Mouse (Mus musculus): ENCODE results near the gene Mybpc1.
"Not testable (repeated sequence)": the region's sequence is repeated elsewhere in the genome, so short reads cannot be mapped to it uniquely, and the experiment has no call there.

Gene Mybpc1

DNA sequence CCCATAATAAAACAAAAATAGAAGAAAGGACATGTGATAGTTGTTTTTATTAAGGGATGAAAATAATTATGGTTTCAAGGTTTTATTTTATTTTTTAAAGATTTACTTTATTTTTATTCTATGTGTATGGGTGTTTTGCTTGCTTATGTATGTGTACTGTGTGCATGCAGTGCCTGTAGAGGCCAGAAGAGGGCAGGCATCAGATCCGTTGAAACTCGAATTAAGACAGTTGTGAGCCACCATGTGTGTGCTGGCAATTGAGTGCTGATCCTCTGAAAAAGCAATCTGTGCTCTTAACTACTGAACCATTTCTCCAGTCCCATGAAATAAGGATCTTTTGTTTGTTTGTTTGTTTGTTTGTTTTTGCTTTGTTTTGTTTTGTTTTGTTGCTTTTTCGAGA, 54.7 kb downstream of the Mybpc1 start:
- DNase-seq (ENCODE audit: low spot score) = no peak

GRCm38 (mm10) chr10:88547635-88548034, 57.3 kb downstream of the Mybpc1 start:
- no peak for DNase-seq (ENCODE audit: low spot score)

DNA sequence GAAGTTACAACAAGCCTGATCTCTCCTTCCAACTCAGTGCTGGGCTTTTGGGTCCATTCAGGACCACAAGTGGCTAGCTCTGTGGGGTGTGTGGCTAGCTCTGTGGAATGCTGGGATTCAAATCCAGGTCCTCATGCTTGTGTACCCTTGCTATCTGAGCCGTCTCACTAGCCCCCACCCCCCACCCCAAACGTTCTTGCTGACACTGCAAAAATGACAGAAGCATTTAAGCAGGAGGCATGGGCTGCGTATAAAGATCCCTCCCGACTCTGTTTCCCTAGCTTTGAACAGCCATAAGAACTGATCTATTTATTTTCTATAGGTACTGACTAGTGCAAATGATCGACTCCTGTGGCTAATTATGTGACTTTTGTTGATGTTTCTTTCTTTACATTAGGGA, 74.3 kb downstream of the Mybpc1 start:
- no peak for DNase-seq (ENCODE audit: low spot score)

- peak; percentile 39 for DNase-seq (ENCODE audit: low spot score)
These were observed 80.9 kb downstream of the Mybpc1 start for GRCm38 (mm10) chr10:88524016-88524415.

- DNase-seq (ENCODE audit: low spot score) = no peak
These were observed 81.7 kb downstream of the Mybpc1 start for GRCm38 (mm10) chr10:88523212-88523611.

GRCm38 (mm10) chr10:88522795-88523194, 82.2 kb downstream of the Mybpc1 start:
- no peak for DNase-seq (ENCODE audit: low spot score)

GRCm38 (mm10) chr10:88515049-88515448, 89.9 kb downstream of the Mybpc1 start:
- not testable (repeated sequence) for DNase-seq (ENCODE audit: low spot score)

DNA sequence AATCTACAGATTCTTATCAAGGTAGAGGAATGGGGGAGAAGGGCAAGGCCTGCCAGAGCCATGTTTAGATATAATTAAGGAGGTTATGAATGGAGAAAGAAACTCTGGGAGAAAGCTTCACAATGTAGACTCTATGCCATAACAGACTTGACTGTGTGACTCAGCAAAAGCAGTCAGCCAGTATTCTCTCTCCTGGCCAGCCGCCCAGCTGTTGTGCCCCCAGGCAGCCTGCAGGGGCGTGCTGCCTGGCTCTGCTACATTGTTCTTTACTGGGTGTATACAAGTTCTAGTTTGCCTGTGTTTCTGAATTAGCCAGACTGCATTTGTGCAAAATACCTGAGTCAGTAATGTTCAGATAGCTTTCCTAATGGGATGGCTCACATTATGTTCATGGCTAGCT, 90.5 kb downstream of the Mybpc1 start:
- peak; percentile 67 for DNase-seq (ENCODE audit: low spot score)

DNA sequence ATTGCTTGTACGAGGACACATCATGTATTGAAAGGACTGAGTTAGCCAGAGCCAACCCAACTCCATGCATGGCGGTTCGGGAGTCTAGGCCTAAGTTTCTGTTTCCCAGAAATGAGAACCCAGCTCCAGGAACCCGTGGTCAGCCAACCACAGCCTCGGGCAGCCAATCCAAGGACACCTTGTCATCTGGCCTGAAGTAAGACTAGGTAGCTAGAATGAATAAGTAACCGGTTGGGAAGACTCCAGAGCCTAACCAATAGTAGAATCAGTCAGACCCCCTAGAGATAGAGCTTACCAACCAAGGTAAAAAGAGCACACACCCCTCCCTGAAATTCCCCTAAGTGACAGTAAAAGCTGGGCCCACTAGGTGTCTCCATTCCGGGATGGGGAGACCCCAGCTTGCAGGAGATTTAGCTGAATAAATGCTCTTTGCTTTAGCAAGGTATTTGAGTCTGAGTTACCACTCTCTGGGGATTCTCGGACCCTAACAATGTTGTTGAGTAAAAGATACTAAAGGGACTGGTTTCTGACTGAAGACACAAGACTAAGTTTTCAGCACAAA, 91.3 kb downstream of the Mybpc1 start:
- DNase-seq (ENCODE audit: low spot score) = no peak

- no peak for DNase-seq (ENCODE audit: low spot score)
These were observed 93.6 kb downstream of the Mybpc1 start for GRCm38 (mm10) chr10:88511355-88511754.

DNA sequence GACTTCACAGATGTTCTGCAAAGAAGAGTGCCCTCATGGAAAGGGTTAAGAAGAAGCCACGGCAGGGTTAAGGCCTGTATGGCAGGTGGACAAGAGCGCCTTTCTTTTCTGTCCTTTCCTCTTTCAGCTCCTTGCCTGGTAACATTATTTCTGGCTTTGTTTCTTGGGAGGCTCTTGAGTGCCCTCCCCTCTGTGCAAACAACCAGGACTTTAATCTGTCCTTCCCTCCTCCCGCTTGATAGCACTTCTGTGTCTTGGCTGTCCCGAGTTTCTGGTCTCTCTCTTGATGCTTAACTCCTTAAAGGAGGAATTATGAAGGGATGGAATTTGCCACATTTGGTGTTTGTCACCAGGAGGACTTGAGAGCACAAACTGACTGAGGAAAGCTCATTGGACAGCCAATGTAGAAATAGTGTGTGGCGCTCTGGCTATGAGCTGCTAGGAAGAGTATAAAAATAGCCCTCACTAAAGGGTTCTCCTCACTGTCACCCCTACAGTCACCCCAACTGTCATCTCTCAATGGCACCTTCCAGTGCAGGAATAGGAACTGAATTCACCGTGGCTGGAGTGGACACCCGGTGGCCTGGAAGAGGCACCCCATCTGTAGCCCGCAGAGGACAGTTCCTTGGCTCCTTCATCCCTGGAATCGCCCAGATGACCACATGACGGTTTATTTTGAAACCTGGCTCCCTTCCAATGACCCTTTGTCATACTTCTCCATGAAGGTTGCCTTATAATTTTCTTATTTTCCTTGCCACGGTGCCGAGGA, 94.3 kb downstream of the Mybpc1 start:
- DNase-seq (ENCODE audit: low spot score) = no peak

- DNase-seq (ENCODE audit: low spot score) = no peak
These were observed 97.2 kb downstream of the Mybpc1 start for GRCm38 (mm10) chr10:88507691-88508143.

DNA sequence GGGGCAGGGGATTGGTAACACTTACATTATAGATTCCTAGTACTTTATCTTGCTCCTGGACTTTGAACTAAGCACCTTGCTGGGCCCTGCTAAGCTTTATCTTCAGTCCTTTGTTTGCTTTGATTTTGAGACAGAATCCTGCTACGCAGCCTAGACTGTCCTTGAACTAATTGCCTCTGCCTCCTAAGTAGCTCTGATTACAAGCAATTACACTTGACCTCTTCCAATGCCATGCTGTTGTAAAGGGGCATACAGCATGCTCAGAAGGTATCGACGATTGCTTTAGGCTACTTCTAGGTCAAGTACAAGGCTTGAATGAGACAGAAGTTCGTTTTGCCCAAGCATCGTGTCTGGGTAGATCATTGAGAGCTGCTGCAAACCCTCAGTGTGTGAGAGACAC, 99.7 kb downstream of the Mybpc1 start:
- no peak for DNase-seq (ENCODE audit: low spot score)

DNA sequence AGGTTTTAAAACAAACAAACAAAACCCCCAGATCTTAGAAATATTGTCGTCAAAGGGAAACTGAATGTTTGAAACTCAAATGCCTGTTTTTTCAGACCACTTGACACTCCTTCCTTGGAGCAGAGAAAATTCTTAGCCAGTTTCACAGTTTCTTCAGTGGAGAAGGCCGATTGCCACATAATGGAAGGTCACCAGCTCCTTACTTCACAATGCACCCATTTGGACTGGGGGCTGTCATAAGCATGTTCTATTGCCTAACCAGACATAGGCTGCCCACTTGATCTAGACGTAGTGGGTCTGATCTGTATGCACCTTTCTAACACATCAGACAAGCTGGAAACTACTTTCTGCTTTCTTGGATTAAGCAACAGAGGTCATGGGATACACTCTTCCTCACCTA, 100.5 kb downstream of the Mybpc1 start:
- no peak for DNase-seq (ENCODE audit: low spot score)

GRCm38 (mm10) chr10:88503421-88504314, 101.3 kb downstream of the Mybpc1 start, which contains the start of gene Chpt1:
Chpt1 (minus strand) TSS chr10:88504073.
- DNase-seq (ENCODE audit: low spot score) = peak; percentile 72

GRCm38 (mm10) chr10:88502919-88503318, 102.0 kb downstream of the Mybpc1 start:
- DNase-seq (ENCODE audit: low spot score) = no peak

GRCm38 (mm10) chr10:88501886-88502765, 102.8 kb downstream of the Mybpc1 start:
- DNase-seq (ENCODE audit: low spot score) = no peak

DNA sequence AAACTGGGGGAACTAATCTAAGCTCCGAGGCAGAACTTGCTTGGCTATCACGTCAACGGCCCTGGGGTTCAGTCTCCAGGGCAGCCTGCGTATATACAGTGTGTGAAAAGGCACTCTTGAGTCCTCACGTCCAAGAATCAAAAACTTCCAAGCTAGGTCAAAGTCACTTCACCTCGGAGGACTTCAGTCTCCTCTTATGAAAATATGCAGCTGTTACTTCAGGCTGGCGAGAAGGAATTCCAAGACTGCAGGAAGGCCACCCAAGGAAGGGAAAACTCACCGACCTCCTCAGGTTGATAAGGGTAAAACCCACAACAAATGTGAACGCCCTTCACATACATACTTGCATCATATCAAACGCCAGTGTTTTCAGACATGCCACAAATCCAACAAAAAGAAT, 103.6 kb downstream of the Mybpc1 start:
- DNase-seq (ENCODE audit: low spot score) = no peak

DNA sequence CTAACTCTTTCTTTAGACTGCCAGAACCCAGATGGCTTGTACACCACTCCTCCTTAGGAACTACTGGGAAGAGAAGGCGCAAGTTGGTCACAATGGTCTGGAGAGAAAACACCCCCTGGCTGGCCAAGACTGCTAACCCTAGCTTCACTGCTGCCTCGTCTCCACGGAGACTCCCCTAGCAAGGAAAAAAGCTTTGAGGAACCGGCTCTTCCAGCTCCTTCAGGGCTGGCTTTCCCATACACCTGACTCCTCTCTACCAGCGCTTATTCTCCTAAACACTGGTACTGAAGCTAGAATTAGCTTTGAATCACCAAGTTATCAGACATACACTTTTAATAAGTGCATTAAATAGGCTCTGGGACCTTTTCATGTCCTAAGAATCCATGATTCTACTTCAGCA, 105.0 kb downstream of the Mybpc1 start:
- DNase-seq (ENCODE audit: low spot score) = no peak

GRCm38 (mm10) chr10:88496864-88497564, 107.9 kb downstream of the Mybpc1 start:
- DNase-seq (ENCODE audit: low spot score) = no peak

DNA sequence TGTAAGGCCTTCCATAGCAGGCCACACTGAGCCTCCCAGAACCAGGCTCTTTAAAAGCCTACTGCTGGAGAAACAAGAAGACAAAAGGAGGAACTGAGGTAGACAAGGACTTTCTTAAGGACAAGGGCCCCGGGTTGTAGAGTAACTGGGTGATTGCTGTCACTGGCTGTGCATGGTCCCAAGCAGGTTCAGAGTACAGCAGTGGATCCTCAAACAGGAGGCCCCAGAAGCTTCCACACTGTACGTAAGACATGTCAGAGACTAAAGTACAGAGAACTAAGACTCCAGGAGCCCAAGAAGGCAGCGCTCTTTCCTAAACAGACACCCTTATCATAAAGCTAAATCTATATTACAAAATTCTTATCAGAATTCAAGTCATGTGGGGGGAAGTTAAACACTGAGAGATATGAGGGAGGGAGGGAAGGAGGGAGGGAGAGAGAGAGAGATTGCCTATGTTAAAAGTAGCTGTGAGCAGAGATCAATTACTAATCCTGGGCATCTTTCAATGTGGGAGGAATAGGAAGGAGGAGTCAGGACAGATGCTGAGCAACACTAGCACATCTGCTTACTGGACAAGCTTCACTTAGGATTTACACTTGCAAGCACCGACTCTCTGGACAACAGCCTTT, 109.9 kb downstream of the Mybpc1 start:
- no peak for DNase-seq (ENCODE audit: low spot score)
